Mouse (Mus musculus) adrenal gland, adult 10 weeks (tissue): ENCODE measurements around the gene Psmb5. TPM values are rescaled to one million over a fixed set of nuclear protein-coding genes. Genes with fewer than 3 reads are reported as not detected.

Source experiments
- polyA plus RNA-seq: library from polyadenylated mRNA; stranded (reverse); fragments of 350-450 nt; fragmentation: Illumina TruSeq; extraction: RNeasy Lipid Tissue Mini Kit (QIAGEN cat#74804); gene quantifications from one replicate; pipeline ENCODE4 v1.2.3, GENCODE M21; 2014; ENCODE audit warnings: low read depth, low replicate concordance

Gene Psmb5
- 11.3 TPM for polyA plus RNA-seq

GRCm38 (mm10) chr14:54617897-54618365 lies at the start of gene Psmb5:
Psmb5 (minus strand) TSS chr14:54618022.

GRCm38 (mm10) chr14:54641305-54641969 lies 23.6 kb upstream of the Psmb5 start, which contains the start of gene Cdh24:
Cdh24 (minus strand) TSS chr14:54641364.

DNA sequence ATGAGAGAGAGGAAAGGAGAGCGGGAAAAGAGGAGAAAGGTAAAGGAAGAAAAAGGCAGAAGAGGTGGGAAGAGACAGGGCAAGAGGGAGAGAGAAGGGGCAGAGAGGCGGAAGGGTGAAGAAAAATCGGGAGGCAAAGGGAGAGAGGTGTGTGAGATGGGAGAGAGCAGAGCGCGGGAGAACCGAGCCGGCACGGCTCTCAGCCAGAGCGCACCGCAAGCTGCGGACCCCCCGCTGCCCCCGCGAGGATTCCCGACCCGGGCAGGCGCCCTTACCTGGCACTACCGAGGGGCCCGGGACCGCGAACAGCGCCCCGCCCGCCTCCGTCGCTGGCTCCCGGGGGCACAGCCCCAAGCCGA lies 23.1 kb upstream of the Psmb5 start, which contains the start of gene Gm17606:
Gm17606 (plus strand) TSS at position 7 of the 359 bp plus-strand sequence.

DNA sequence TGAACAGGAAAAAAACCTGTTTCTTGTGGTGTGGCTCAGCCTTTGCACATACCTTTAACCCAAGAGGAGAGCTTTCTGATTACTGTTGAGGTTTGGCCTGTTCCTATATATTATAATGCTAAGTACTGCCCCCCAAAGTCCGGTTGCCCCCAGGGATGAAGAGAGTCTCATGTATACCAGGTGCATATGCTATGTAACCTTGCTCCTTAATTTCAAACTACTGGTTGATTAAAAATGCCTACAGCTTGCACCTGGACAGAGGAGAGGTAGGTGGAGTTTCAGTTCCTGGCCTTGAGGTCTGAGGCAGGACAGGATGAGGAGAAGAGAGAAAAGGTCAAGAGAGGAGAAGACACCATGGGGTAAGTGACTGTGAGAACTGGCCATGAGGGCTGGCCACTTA lies 3.3 kb upstream of the Psmb5 start, which contains the start of gene Psmb11:
Psmb11 (plus strand) TSS at position 301 of the 400 bp plus-strand sequence.

GRCm38 (mm10) chr14:54605752-54606321 lies 12.0 kb downstream of the Psmb5 start, which contains the start of gene 4931414P19Rik:
4931414P19Rik (minus strand) TSS chr14:54605993.

DNA sequence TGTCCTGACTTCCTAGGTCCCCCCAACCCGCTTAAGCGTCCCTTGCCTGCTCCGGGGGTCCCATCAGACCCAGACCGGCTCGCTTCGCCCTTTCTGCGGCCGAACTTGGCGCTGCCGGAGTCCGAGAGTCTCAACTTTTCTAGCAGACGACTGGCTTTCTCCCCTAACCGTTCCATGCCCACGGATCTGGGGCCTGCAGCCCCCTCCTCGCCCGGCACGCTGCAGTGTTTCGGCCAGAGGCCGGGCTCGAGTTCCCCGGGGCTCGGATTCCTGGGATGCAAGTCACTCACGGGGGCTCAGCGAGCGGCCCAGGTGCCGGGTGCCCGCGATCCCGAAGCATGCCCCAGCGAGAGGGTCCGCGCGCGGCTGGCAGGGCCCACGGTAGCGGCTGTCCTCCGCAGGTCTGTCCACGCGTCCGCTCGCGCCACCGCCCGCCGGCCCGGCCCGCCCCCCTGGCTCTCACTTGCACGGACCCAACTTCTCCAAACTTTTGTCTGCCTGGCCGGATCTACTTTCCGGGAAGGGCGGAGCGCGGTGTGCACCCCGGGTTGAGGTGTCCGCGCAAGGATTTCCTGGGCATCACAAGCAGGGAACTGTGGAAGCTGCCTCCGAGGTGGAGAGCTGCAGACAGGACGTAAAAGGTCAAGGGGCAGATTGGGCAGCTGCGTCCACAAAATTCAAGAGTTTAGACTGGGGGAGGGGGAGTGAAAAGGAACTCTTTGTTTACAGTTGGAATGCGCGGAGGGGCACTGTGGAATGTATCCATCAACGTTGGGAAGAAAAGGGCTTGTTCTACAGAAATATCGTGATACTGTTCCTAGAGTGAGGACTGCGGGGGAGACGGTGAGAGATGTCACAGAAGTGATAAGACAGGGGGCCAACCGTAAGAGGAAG lies 40.5 kb downstream of the Psmb5 start, which contains the start of gene Ajuba:
Ajuba (minus strand) TSS at position 470 of the 894 bp plus-strand sequence.

Other genes with a start within 250 kb of the Psmb5 start
- gene Slc7a7, start 200.2 kb downstream of the Psmb5 start, polyA plus RNA-seq: 0.41 TPM
- 49.0 TPM for gene Mrpl52, start 191.1 kb downstream of the Psmb5 start, polyA plus RNA-seq
- 31.8 TPM for gene Mmp14, start 186.4 kb downstream of the Psmb5 start, polyA plus RNA-seq
- gene Lrp10, start 153.9 kb downstream of the Psmb5 start, polyA plus RNA-seq: 8.6 TPM
- gene Rem2, start 141.9 kb downstream of the Psmb5 start, polyA plus RNA-seq: not detected
- 58.8 TPM for gene Prmt5, start 100.5 kb downstream of the Psmb5 start, polyA plus RNA-seq
- 11.6 TPM for gene Haus4, start 63.4 kb downstream of the Psmb5 start, polyA plus RNA-seq
- gene Ajuba, start 40.5 kb downstream of the Psmb5 start, polyA plus RNA-seq: 15.4 TPM
- 1.7 TPM for gene 4931414P19Rik, start 12.0 kb downstream of the Psmb5 start, polyA plus RNA-seq
- not detected for gene Psmb11, start 3.4 kb upstream of the Psmb5 start, polyA plus RNA-seq
- gene Gm17606, start 22.9 kb upstream of the Psmb5 start, polyA plus RNA-seq: not detected
- 0.17 TPM for gene Cdh24, start 23.3 kb upstream of the Psmb5 start, polyA plus RNA-seq
- gene 1700123O20Rik, start 68.2 kb upstream of the Psmb5 start, polyA plus RNA-seq: 26.5 TPM
- 163 TPM for gene Acin1, start 68.9 kb upstream of the Psmb5 start, polyA plus RNA-seq
- not detected for gene Gm29776, start 80.8 kb upstream of the Psmb5 start, polyA plus RNA-seq
- gene Cebpe, start 94.2 kb upstream of the Psmb5 start, polyA plus RNA-seq: not detected
- 16.3 TPM for gene Slc7a8, start 163.9 kb upstream of the Psmb5 start, polyA plus RNA-seq
- not detected for gene Rnf212b, start 196.1 kb upstream of the Psmb5 start, polyA plus RNA-seq